Mouse (Mus musculus) midbrain, embryonic 15.5 days (tissue): ENCODE data around the gene Olfr313. TPM values are rescaled to one million over a fixed set of nuclear protein-coding genes. Genes with fewer than 3 reads are reported as not detected.
A peak's percentile ranks its signal among the peaks of the same experiment; 100 is the strongest.
"Not testable (repeated sequence)": the region's sequence is repeated elsewhere in the genome, so short reads cannot be mapped to it uniquely, and the experiment has no call there.

ENCODE experiments used
- ATAC-seq: fragments of 200-750 bp; cut with Nextera tagmentation; replicated peaks from 2 replicates; pipeline ENCODE4 v1.8.0; 2017; ENCODE audit warnings: moderate TSS enrichment
- H3K27ac ChIP-seq: fragments of 300-500 bp; sonication (generic); 2 replicates; pipeline ENCODE4 v1.5.1; 2015; ENCODE audit warnings: mild to moderate bottlenecking, inconsistent platforms
- H3K27me3 ChIP-seq: fragments of 300-500 bp; sonication (generic); replicated peaks from 2 replicates; pipeline ENCODE4 v1.6.1; 2015; ENCODE audit warnings: inconsistent platforms
- H3K36me3 ChIP-seq: fragments of 300-500 bp; sonication (generic); replicated peaks from 2 replicates; pipeline ENCODE4 v1.6.1; 2015; ENCODE audit warnings: inconsistent platforms
- H3K4me1 ChIP-seq: fragments of 300-500 bp; sonication (generic); 2 replicates; pipeline ENCODE4 v1.6.1; 2015; ENCODE audit warnings: inconsistent platforms
- H3K4me2 ChIP-seq: fragments of 300-500 bp; sonication (generic); 2 replicates; pipeline ENCODE4 v1.6.1; 2015; ENCODE audit warnings: inconsistent platforms, mild to moderate bottlenecking, moderate library complexity
- H3K4me3 ChIP-seq: fragments of 300-500 bp; sonication (generic); 2 replicates; pipeline ENCODE4 v1.5.1; 2015; ENCODE audit warnings: mild to moderate bottlenecking, inconsistent platforms
- H3K9ac ChIP-seq: fragments of 300-500 bp; sonication (generic); 2 replicates; pipeline ENCODE4 v1.6.1; 2015; ENCODE audit warnings: mild to moderate bottlenecking, inconsistent platforms
- H3K9me3 ChIP-seq: fragments of 300-500 bp; sonication (generic); 2 replicates; pipeline ENCODE4 v1.6.1; 2016; ENCODE audit warnings: inconsistent platforms
- WGBS: fragments of 180-500 bp; shearing (Covaris S2); methylation state at CpG from one replicate; pipeline ENCODE4 v1.1.7; 2015; ENCODE audit warnings: mixed read lengths; 5-methylcytosine and 5-hydroxymethylcytosine counted together
- polyA plus RNA-seq: library from polyadenylated mRNA; unstranded; fragments of >200 nt; fragmentation: Nextera tagmentation; extraction: Ambion mirVana; gene quantifications from 2 replicates; pipeline ENCODE4 v1.2.1, GENCODE M21; 2015

Olfr313 gene
- polyA plus RNA-seq, 1 experiment from 2014 or later: not detected

DNA sequence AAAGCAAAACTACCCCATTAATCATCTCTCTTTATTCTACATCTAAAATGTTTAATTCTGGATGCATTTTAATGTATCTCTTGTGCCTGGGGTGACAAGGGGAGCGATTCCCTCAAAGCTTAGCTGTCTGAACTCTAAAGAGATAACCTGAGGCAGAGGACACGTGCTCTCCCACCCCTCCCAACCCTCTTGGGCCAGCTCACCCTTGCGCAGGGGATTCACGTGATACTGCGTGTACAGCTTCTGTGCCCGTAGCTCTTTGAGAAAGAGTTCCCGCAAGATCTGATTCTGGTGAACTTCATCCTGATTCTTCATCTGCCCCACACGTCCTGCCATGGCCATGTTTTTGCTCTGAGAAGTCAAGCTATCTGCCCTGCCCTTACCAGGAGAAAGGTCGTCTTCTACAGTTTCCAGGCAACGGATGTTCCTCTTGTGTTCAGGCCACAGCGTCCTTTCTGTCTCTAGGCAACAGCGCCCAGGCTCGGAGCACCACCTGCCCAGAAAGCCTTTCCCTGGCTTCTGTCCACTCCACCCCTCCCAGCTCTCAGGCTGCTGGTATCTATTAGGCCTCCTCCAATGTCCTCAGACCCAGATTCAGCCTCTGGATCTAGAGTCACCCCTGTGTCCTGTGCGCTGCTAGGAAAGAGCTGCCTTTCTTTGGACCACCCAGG lies 13.1 kb upstream of the Olfr313 start, which contains the start of gene Fam183b:
Gene Fam183b (minus strand): TSS at position 403 of the 671 bp plus-strand sequence.
- Histone ChIP-seq H3K27ac (no peak within 1 kb of the TSS), H3K4me1 (peaks cover 7% of the 10 kb centered on the region; the same call in 1 of the 2 replicates), H3K9ac (no peak within 1 kb of the TSS), H3K36me3 (no peaks in the 10 kb centered on the region), H3K9me3 (no peaks in the 10 kb centered on the region), H3K4me3 (peak within 1 kb of the TSS; percentile 10), H3K27me3 (no peaks in the 10 kb centered on the region), H3K4me2 (peak within 1 kb of the TSS; percentile 37)
- WGBS: 29% methylated on average over 14 of the region's 14 CpGs
- peak; percentile 74; the same call in 1 of the 2 replicates for ATAC-seq

DNA sequence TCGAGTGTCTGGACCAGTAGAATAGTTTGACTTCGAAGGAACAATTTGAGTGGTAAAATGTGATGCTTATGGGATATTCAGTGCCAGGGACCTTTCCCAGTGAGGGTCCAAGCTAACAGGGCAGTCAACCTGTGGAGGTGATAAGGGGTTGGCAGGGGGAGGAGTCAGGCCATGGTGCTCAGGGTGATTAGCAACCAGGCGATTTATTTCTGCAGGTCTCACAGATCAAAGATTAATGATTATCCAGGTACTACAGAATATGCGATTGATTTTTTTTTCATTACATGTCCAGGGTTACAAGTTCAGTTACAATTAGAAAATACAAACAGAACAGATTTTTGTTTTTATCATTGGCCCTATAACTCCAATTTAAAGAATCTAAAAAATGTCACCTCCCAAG lies 10.9 kb upstream of the Olfr313 start:
- no peak for ATAC-seq
- H3K9me3 ChIP-seq: no peaks in the 10 kb centered on the region
- H3K36me3 ChIP-seq: no peaks in the 10 kb centered on the region
- H3K9ac ChIP-seq: no peak overlapping the region
- H3K27me3 ChIP-seq: no peaks in the 10 kb centered on the region
- H3K4me2 ChIP-seq: no peak overlapping the region
- H3K4me1 ChIP-seq: peaks cover 7% of the 10 kb centered on the region; the same call in 1 of the 2 replicates
- 74% methylated on average over 4 of the region's 4 CpGs for WGBS
- no peak overlapping the region for H3K4me3 ChIP-seq
- no peak overlapping the region for H3K27ac ChIP-seq

DNA sequence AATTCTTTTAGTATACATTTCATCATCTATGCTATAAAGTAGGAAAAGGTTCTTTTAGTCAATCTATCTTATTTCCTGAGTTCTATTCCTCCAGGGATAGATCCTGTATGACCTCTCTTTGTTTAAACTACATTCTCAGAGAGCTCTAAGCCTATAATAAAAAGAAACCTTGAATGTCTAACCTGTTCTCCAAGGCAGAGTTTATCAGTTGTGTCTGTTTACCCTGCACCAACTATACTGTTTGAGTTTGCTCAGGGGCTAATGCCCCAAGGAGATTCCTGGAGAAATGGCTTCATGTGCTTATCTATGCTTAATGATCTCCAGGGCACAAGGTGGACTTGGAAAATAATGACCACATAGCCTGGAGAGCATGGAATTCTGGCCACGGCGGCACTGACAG lies 10.4 kb upstream of the Olfr313 start:
- H3K4me2 ChIP-seq: no peak overlapping the region
- H3K36me3 ChIP-seq: no peaks in the 10 kb centered on the region
- peaks cover 7% of the 10 kb centered on the region; the same call in 1 of the 2 replicates for H3K4me1 ChIP-seq
- H3K9me3 ChIP-seq: no peaks in the 10 kb centered on the region
- H3K27ac ChIP-seq: no peak overlapping the region
- no peak overlapping the region for H3K9ac ChIP-seq
- no peak for ATAC-seq
- no peak overlapping the region for H3K4me3 ChIP-seq
- WGBS: 77% methylated on average over 2 of the region's 2 CpGs
- H3K27me3 ChIP-seq: no peaks in the 10 kb centered on the region

DNA sequence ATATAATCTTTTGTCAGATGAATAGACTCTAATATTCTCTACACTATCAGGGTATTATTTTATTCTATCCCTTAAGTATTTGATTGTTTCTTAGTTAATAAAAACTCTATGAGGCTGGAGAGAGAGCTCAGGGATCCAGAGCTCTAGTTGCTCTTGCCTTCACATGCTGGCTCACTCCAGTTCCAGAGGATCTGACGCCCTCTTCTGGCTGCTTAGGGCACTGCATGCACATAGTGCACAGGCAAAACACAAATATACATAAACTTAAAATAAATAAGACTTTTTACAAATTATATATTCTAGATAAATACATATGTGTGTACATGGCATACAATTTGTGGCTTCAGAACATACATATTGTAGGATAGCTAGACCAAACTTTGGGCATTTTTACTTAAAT lies 2.8 kb upstream of the Olfr313 start:
- no peaks in the 10 kb centered on the region for H3K4me1 ChIP-seq
- H3K9ac ChIP-seq: no peak overlapping the region
- ATAC-seq: no peak
- H3K9me3 ChIP-seq: no peaks in the 10 kb centered on the region
- WGBS: 16% methylated on average over 1 of the region's 1 CpGs
- H3K27ac ChIP-seq: no peak overlapping the region
- H3K36me3 ChIP-seq: no peaks in the 10 kb centered on the region
- H3K27me3 ChIP-seq: no peaks in the 10 kb centered on the region
- H3K4me3 ChIP-seq: no peak overlapping the region
- no peak overlapping the region for H3K4me2 ChIP-seq

DNA sequence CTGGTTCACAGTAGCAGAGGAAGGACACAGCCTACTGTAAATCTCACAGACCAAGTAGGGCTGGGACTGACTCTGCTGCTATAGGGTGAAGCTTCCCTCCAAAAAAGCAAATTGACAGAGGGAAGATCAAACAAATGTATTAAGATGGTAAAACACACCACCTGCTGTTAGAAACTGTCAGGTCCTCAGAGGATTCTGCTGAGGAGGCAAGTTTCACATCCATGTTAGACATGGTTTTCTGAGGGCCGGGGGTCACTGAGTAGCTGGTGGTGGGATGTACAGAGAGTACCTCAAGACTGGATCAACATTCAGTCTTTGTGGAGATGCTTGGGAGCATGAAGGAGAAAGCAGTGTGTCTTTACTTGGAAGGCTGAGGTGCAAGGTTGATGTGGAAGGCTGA lies 876 bp downstream of the Olfr313 start:
- H3K36me3 ChIP-seq: no peaks in the 10 kb centered on the region
- no peak for ATAC-seq

DNA sequence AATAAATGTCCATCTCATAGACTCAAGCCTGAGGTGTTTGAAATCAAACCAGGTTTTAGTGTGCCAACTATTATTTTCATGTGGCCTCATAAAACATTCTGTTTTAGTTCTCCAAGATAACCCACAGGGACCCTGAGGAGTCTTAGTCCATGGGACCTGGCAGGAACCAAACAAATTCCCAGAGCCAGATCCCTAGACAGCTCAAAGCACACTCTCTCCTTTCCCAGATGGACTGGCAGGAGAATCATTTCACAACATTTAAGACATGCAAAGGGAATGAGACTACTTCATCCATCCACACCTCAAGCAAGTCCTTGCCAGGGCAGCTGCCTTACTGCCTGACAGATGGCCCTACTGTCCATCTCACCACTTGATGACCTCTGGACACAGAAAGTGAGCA lies 14.1 kb downstream of the Olfr313 start, which contains the start of gene Olfr312:
Gene Olfr312 (plus strand): TSS at position 301 of the 400 bp plus-strand sequence.
- not testable (repeated sequence) for H3K4me1 ChIP-seq, H3K27ac ChIP-seq, H3K9me3 ChIP-seq, H3K27me3 ChIP-seq, H3K4me2 ChIP-seq, H3K4me3 ChIP-seq, H3K9ac ChIP-seq, H3K36me3 ChIP-seq, ATAC-seq

More for the DNA sequence above, 876 bp downstream of the Olfr313 start:
- 75% methylated on average over 1 of the region's 1 CpGs for WGBS
- H3K27me3 ChIP-seq: no peaks in the 10 kb centered on the region
- no peaks in the 10 kb centered on the region for H3K9me3 ChIP-seq
- no peaks in the 10 kb centered on the region for H3K4me1 ChIP-seq
- H3K9ac ChIP-seq: no peak overlapping the region
- H3K27ac ChIP-seq: no peak overlapping the region
- H3K4me3 ChIP-seq: no peak overlapping the region
- H3K4me2 ChIP-seq: no peak overlapping the region

DNA sequence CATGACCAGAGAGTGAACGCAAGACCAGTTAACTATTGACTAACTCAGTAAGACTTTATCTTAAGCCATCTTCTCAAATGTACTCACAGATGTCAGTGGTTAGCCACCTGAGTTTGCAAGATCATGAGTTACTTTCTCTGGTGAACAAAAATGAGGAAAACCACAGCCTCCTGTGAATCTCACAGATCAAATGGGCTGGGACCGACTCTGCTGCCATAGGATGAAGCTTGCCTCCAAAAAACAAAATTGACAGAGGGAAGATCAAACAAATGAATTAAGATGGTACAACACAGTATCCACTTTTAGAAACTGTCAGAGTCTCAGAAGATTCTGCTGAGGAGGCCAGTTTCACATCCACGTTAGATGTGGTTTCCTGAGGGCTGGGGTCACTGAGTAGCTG lies 15.0 kb downstream of the Olfr313 start:
- Histone ChIP-seq H3K9me3 (no peaks in the 10 kb centered on the region), H3K4me2 (no peak overlapping the region), H3K36me3 (no peaks in the 10 kb centered on the region), H3K27ac (no peak overlapping the region), H3K4me1 (no peaks in the 10 kb centered on the region), H3K9ac (no peak overlapping the region), H3K4me3 (no peak overlapping the region), H3K27me3 (no peaks in the 10 kb centered on the region)
- no peak for ATAC-seq
- WGBS: 85% methylated on average over 3 of the region's 3 CpGs

DNA sequence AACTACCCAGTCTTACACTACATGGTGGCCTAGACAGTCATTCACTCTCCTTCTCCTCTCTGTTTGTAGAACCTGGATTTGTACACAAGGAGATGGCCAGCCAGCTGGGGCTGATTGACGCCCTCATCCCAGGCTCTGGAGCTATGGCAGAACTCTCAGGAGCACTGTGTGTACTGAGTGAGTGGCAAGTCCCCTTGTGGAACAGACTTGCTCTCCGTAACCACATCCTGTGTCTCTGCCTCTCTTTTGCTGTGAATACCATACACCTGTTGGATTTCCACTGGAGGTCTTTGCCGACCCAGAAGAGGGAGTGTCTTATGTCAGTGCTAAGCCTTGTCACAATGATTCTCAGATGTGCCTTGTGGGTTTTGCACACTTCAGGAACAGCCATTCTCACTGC lies 17.7 kb downstream of the Olfr313 start:
- 86% methylated on average over 3 of the region's 3 CpGs for WGBS
- H3K4me1 ChIP-seq, H3K27me3 ChIP-seq, H3K9ac ChIP-seq, H3K36me3 ChIP-seq, H3K4me3 ChIP-seq, ATAC-seq, H3K4me2 ChIP-seq, H3K27ac ChIP-seq, H3K9me3 ChIP-seq: not testable (repeated sequence)

DNA sequence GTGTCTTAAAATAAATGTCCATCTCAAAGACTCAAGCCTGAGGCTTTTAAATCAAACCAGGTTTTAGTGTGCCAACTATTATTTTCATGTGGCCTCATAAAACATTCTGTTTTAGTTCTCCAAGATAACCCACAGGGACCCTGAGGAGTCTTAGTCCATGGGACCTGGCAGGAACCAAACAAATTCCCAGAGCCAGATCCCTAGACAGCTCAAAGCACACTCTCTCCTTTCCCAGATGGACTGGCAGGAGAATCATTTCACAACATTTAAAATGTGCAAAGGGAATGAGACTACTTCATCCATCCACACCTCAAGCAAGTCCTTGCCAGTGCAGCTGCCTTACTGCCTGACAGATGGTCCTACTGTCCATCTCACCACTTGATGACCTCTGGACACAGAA lies 24.2 kb downstream of the Olfr313 start, which contains the start of gene Olfr311:
Gene Olfr311 (plus strand): TSS at position 301 of the 400 bp plus-strand sequence.
- H3K4me1 ChIP-seq, H3K27ac ChIP-seq, ATAC-seq, H3K36me3 ChIP-seq, H3K4me2 ChIP-seq, H3K4me3 ChIP-seq, H3K27me3 ChIP-seq, H3K9ac ChIP-seq, H3K9me3 ChIP-seq: not testable (repeated sequence)

DNA sequence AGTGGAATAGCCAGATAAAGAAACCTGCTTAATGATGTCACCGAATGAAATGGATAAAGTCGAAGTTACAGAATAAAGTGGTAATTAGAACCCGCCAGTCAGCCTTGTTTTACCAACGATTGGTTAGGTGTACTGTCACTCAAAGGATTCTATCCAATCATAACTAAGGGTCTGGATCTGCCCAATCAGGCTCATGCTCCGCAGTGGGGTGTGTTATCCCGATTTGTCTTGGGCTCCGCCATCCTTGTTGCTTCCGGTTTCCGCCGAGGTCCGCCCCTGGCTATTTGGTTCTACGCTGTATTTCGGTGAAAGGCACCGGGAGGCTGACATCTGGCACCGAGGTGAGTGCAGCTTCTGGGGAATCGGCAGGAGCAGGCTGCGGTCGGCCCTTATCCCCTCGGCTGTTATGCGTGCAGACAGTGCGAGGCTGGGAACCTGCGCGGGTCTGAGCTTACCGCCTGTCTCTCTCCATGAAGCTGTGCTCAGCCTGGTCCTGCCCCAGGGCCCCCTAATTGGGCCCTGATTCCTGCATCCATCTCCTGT lies 32.2 kb downstream of the Olfr313 start, which contains the start of gene Gm12258:
Gene Gm12258 (plus strand): TSS at position 240 of the 543 bp plus-strand sequence.
- Histone ChIP-seq H3K4me2 (peak within 1 kb of the TSS; percentile 76), H3K36me3 (peaks cover 21% of the 10 kb centered on the region), H3K4me3 (peak within 1 kb of the TSS; percentile 84), H3K4me1 (peaks cover 15% of the 10 kb centered on the region), H3K9me3 (no peaks in the 10 kb centered on the region), H3K27me3 (no peaks in the 10 kb centered on the region), H3K9ac (peak within 1 kb of the TSS; percentile 95), H3K27ac (peak within 1 kb of the TSS; percentile 90)
- peak; percentile 100 for ATAC-seq
- WGBS: under 1% methylated on average over 24 of the region's 24 CpGs

DNA sequence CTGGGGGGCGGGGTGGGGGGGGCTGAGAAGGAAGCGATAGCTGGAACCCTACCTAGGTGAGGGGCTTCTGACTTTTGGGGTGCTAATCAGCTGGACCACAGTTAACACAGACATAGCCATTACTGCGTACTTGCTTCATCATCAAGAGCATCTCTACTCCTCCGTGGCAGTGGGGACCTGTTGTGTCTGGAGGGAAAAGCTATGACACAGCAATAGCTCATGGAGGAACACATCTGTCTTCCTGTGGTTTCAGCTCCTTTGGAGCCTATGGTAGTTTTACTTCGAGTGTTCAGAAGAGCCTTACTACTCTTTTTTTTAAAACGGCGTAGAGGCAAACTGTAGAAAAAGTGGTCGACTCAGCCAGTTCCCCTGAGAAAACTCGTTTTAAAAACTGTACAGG lies 32.8 kb downstream of the Olfr313 start:
- WGBS: 50% methylated on average over 9 of the region's 9 CpGs
- peak; percentile 16; the same call in 1 of the 2 replicates for ATAC-seq

DNA sequence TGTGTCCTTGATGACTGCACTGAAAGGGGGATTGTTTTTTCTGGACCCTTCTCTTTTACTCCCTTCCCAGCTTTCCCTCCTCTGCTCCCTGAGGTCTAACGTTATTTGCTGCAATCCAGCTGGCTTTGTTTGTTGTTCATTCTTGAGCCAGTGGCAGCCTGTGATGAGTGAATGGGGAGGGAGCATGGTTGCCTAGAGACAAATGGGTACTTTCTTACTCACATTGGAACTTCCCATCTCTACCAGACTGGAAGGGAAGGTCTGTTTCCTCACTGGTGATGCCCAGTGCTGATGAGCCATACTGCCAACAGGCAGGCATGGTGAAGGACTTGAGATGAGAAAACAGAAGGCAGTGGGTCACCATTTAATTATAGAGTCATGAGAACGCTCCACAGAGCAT lies 34.9 kb downstream of the Olfr313 start:
- Histone ChIP-seq H3K9me3 (no peaks in the 10 kb centered on the region), H3K27me3 (no peaks in the 10 kb centered on the region), H3K4me3 (no peak overlapping the region), H3K27ac (no peak overlapping the region), H3K36me3 (peaks cover 37% of the 10 kb centered on the region), H3K9ac (no peak overlapping the region), H3K4me2 (no peak overlapping the region), H3K4me1 (peaks cover 15% of the 10 kb centered on the region)
- WGBS: 71% methylated on average over 2 of the region's 2 CpGs
- ATAC-seq: no peak

More for the DNA sequence above, 32.8 kb downstream of the Olfr313 start:
- H3K36me3 ChIP-seq: peaks cover 24% of the 10 kb centered on the region
- no peaks in the 10 kb centered on the region for H3K27me3 ChIP-seq
- H3K4me2 ChIP-seq: peak overlapping the region; percentile 76
- peak overlapping the region; percentile 90 for H3K27ac ChIP-seq
- peak overlapping the region; percentile 84 for H3K4me3 ChIP-seq
- no peaks in the 10 kb centered on the region for H3K9me3 ChIP-seq
- H3K4me1 ChIP-seq: peaks cover 15% of the 10 kb centered on the region
- H3K9ac ChIP-seq: peak overlapping the region; percentile 95

DNA sequence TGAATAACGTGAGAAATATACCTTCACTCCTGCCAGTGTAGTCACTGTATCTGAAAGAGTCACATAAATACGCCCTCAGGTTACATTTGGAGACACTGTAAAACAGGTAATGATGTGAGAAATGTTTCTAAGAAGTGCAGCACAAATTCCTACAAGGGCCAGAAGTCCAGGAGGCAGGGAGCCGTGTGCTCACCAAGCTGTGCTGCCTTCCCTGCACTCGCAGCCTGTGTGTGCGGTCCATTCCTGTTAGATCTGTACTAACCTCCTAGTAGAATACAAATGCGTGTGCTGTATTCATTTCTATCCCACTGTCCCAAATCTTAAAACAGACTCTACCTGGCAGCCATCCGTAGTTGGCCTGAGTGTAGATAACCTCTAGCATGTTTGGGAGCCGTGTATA lies 45.9 kb downstream of the Olfr313 start:
- Histone ChIP-seq H3K9me3 (peaks cover 5% of the 10 kb centered on the region), H3K4me3 (no peak overlapping the region), H3K4me1 (no peaks in the 10 kb centered on the region), H3K36me3 (peaks cover 50% of the 10 kb centered on the region), H3K27ac (no peak overlapping the region), H3K4me2 (no peak overlapping the region), H3K27me3 (no peaks in the 10 kb centered on the region), H3K9ac (no peak overlapping the region)
- whole genome bisulfite sequencing: 96% methylated on average over 8 of the region's 8 CpGs
- ATAC-seq: no peak
